1 mouse cellular context compared by ENCODE assay signal in the genomic region with DNA sequence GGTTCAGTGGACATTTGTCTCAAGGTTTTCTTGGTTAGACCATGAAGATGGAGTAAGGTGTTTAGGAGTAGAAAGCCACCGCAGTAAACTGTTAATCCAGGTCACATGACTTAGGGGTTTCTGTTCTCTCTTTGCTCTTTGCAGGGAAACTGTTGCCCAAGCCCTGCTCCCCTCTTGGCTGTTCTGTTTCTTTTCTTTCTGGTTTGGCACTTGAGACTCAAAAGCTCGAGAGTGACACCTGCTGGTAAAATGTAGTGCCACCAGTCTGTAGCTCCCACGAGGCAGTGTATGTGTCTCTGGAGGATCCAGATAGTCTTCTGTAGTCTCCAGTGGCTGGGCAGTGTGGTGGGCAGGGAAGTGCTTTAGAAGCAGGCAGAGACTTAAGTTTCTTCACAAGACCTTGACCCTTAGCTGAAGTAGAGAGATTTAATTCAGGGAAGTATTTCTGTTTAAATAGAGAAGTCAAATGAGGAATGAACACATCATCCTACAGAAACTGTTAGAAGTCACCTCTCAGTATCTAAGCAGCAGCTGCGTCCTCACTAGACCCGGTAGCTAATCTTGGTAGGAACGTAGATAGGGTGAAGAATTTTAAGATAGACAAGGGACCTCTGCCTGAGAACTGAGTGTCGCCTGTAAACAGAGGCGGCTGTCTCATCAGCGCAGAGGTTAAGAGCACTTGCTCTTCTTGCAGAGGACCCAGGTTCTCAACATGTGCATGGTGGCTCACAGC.
TF ChIP-seq lines count a peak whose summit lies in the region.

No protein-coding gene starts in this region.

TF ChIP-seq in myocyte, 11 proteins besides CTCF, POLR2A, EP300 and RAD21 (continued from another document):
- TF ChIP-seq MYOG (IDR thresholded peaks at IDR 0.05; ENCODE audit: control insufficient read depth in 1 of 3, insufficient read depth in 1 of 3, insufficient read length in 2 of 3, low read depth in 2 of 3) = no peak
- TF ChIP-seq MAX (IDR thresholded peaks at IDR 0.05; ENCODE audit: low read depth) = no peak
- no peak for TF ChIP-seq USF1 (IDR thresholded peaks at IDR 0.05; ENCODE audit: low read depth)
- no peak for TF ChIP-seq TCF12 (IDR thresholded peaks at IDR 0.05; ENCODE audit: insufficient read depth, poor library complexity, severe bottlenecking)
- TF ChIP-seq E2F4 (IDR thresholded peaks at IDR 0.05; ENCODE audit: insufficient read depth) = no peak
- no peak for TF ChIP-seq MYOD1 (IDR thresholded peaks at IDR 0.05; ENCODE audit: control insufficient read depth in 1 of 3, insufficient read length in 2 of 3, low read depth in 2 of 3)
